Mouse (Mus musculus): ENCODE results near the gene Slc45a1. TPM values are rescaled to one million over a fixed set of nuclear protein-coding genes. Genes with fewer than 3 reads are reported as not detected.

Gene Slc45a1
- polyA plus RNA-seq, 1 experiment from 2014 or later = 0.70 TPM

GRCm38 (mm10) chr4:150588300-150588621, 63.7 kb downstream of the Slc45a1 start:
- Histone ChIP-seq H3K9ac (replicated peaks) (no peak overlapping the region), H3K4me2 (no peak overlapping the region), H3K4me3 (replicated peaks) (no peak overlapping the region), H3K9me3 (no peaks in the 10 kb centered on the region), H3K27me3 (no peaks in the 10 kb centered on the region), H3K4me1 (replicated peaks) (peaks cover 58% of the 10 kb centered on the region), H3K27ac (no peak overlapping the region), H3K36me3 (0 out of 2 replicates have a peak, but pooled peaks cover 3% of the 10 kb centered on the region)
- 84% methylated on average over 2 of the region's 2 CpGs for WGBS
- no peak for ATAC-seq (ENCODE audit: insufficient number of reproducible peaks, insufficient read depth, low FRiP score, low TSS enrichment, low read depth)

DNA sequence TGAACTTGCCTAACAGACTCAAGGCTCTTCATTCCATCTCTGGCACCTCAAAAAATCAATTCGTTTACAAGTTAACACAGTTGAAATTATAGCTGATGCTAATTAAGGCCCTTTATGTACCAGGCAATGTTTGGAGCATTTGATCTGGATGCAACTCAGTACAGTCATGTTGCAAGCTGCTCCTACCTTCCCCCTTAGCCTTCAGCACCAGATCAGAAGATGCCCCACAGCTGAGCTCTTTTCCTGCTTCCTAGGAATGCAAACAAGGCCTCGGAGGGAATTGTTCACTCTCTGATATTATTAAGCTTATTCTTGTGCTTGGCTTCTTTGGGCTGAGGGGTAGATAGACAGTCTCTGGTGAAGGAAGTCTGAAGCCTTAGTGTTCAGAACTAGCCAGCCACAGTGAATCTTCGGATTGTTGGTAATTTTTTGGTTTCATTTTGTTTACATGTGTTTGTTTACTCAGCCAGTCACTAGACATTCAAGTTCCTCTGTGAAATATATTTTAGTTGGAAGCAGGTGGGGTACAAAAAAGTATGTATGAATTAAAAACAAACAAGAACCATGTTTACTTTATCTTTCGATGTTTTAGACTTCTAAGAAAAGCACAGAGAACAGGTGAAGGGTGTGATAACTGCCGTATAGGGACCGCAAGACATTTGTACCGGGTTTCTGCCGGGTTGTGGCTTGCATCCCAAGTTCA, 64.2 kb downstream of the Slc45a1 start:
- 85% methylated on average over 8 of the region's 8 CpGs for WGBS
- Histone ChIP-seq H3K9ac (replicated peaks) (no peak overlapping the region), H3K27ac (peak overlapping the region; percentile 51; the same call in 1 of the 2 replicates), H3K36me3 (0 out of 2 replicates have a peak, but pooled peaks cover 3% of the 10 kb centered on the region), H3K9me3 (no peaks in the 10 kb centered on the region), H3K4me1 (replicated peaks) (peaks cover 63% of the 10 kb centered on the region), H3K4me3 (replicated peaks) (no peak overlapping the region), H3K27me3 (no peaks in the 10 kb centered on the region), H3K4me2 (no peak overlapping the region)
- ATAC-seq (ENCODE audit: insufficient number of reproducible peaks, insufficient read depth, low FRiP score, low TSS enrichment, low read depth) = no peak

DNA sequence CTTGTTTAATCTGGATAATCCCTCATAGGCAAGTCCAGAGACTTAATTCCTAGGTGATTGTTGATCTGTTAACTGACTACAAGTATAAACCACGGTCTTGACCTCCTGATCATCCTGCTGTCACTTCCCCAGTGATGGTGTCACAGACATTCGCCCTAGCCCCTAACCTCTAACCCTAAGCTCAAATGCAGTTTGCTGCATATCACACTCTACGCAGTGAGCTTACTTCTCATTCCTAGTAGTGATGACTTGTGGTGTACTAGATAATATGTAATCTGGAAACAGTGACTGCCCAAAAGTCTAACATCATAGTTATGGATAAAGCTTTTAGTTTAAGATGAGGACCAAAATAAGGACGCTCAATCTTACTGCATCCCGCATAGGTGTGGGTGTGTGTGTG, 65.7 kb downstream of the Slc45a1 start:
- Histone ChIP-seq H3K36me3 (0 out of 2 replicates have a peak, but pooled peaks cover 3% of the 10 kb centered on the region), H3K27me3 (no peaks in the 10 kb centered on the region), H3K9me3 (no peaks in the 10 kb centered on the region), H3K4me1 (replicated peaks) (peaks cover 63% of the 10 kb centered on the region), H3K9ac (replicated peaks) (no peak overlapping the region), H3K27ac (no peak overlapping the region), H3K4me3 (replicated peaks) (no peak overlapping the region), H3K4me2 (no peak overlapping the region)
- WGBS = 94% methylated on average over 5 of the region's 5 CpGs
- no peak for ATAC-seq (ENCODE audit: insufficient number of reproducible peaks, insufficient read depth, low FRiP score, low TSS enrichment, low read depth)

DNA sequence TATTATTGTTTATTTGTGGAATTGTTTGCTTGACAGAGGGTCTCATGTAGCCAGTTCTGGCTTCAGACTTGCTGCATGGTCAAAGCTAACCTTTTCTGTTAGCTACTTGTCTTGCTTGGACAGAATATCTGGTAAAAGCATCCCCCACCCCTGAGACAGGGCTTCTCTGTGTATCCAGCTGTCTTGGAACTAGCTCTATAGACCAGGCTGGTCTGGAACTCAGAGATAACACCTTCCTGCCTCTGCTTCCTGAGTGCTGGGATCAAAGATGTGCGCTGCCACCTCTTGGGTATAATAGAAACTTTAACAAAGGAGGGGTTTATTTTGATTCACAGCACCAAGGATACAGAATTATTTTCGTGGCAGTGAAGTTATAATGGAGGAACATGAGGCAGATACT, 66.2 kb downstream of the Slc45a1 start:
- H3K4me3 ChIP-seq (replicated peaks) = no peak overlapping the region
- no peaks in the 10 kb centered on the region for H3K9me3 ChIP-seq
- H3K4me1 ChIP-seq (replicated peaks) = peaks cover 63% of the 10 kb centered on the region
- no peak overlapping the region for H3K27ac ChIP-seq
- no peak for ATAC-seq (ENCODE audit: insufficient number of reproducible peaks, insufficient read depth, low FRiP score, low TSS enrichment, low read depth)
- 0 out of 2 replicates have a peak, but pooled peaks cover 3% of the 10 kb centered on the region for H3K36me3 ChIP-seq
- no peak overlapping the region for H3K4me2 ChIP-seq
- WGBS = 90% methylated on average over 2 of the region's 2 CpGs
- H3K9ac ChIP-seq (replicated peaks) = no peak overlapping the region
- no peaks in the 10 kb centered on the region for H3K27me3 ChIP-seq

DNA sequence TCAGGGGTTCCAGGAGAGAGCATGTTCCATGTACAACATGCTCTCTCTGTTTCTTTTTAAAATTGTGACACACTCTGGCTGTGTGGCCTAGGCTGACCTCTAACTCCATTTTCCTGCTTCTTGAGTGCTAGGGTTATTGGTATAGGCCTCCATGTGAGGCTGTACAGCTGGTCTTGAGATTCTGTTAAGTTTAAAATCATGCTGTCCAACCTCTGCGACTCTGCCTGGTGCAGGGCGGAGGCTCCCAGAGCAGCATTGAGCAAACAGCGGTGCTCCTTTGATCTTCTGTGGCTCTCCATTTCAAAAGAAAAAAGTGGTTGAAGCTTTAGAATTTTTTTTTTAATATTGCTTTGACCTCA, 68.2 kb downstream of the Slc45a1 start:
- 0 out of 2 replicates have a peak, but pooled peaks have one; percentile 28 for ATAC-seq (ENCODE audit: insufficient number of reproducible peaks, insufficient read depth, low FRiP score, low TSS enrichment, low read depth)
- Histone ChIP-seq H3K36me3 (0 out of 2 replicates have a peak, but pooled peaks cover 3% of the 10 kb centered on the region), H3K4me2 (peak overlapping the region; percentile 37), H3K4me1 (replicated peaks) (peaks cover 53% of the 10 kb centered on the region), H3K27ac (peak overlapping the region; percentile 93), H3K9me3 (no peaks in the 10 kb centered on the region), H3K4me3 (replicated peaks) (no peak overlapping the region), H3K9ac (replicated peaks) (no peak overlapping the region), H3K27me3 (no peaks in the 10 kb centered on the region)
- WGBS = 50% methylated on average over 3 of the region's 3 CpGs

DNA sequence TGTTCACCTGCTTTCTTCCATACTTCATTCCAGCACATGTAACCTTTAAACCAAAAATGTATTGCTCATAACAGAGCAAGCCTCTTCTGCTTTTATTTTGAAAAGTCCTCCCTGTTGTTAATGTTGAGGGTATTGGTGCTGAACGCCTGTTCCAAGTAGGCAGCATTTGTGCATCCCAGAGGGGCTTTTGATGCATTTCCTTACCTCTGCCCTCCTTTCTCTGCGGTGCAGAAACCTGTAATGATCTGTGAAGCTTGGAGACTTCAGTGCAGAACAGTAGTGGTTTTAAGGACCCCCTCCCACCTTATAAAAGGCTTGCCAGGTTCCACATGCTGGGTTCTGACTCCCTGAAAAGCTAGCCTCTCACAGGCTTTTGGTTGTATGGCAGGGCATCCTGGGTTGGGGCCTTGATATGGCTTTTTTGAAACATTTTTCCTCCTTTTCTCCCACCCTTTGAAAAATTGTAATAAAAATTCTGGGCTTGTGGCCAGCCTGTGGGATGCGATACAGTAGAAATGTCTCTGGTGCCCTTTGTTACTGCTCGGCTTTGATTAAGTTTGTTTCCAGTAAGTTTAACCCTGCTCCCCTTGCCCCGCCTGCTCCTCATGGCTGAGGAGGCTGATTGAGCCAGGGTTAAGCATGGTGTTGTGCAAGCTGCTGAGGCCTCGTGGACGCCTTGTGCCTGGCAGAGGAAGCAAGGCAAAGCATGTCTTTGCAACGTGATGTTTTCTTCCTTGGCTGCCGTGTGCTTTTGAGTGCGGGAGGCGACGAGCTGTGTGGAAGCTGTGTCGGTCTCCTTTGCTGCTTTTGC, 68.8 kb downstream of the Slc45a1 start:
- ATAC-seq (ENCODE audit: insufficient number of reproducible peaks, insufficient read depth, low FRiP score, low TSS enrichment, low read depth) = peak; percentile 76
- Histone ChIP-seq H3K27me3 (no peaks in the 10 kb centered on the region), H3K36me3 (0 out of 2 replicates have a peak, but pooled peaks cover 3% of the 10 kb centered on the region), H3K4me1 (replicated peaks) (peaks cover 53% of the 10 kb centered on the region), H3K27ac (peak overlapping the region; percentile 93), H3K9me3 (no peaks in the 10 kb centered on the region), H3K4me2 (peak overlapping the region; percentile 37), H3K9ac (replicated peaks) (no peak overlapping the region), H3K4me3 (replicated peaks) (no peak overlapping the region)
- WGBS = 27% methylated on average over 13 of the region's 13 CpGs

GRCm38 (mm10) chr4:150581931-150582723, 69.8 kb downstream of the Slc45a1 start:
- H3K4me1 ChIP-seq (replicated peaks) = peaks cover 47% of the 10 kb centered on the region
- H3K9me3 ChIP-seq = no peaks in the 10 kb centered on the region
- no peak overlapping the region for H3K9ac ChIP-seq (replicated peaks)
- no peak overlapping the region for H3K4me3 ChIP-seq (replicated peaks)
- ATAC-seq (ENCODE audit: insufficient number of reproducible peaks, insufficient read depth, low FRiP score, low TSS enrichment, low read depth) = no peak
- H3K36me3 ChIP-seq = 0 out of 2 replicates have a peak, but pooled peaks cover 3% of the 10 kb centered on the region
- WGBS = 75% methylated on average over 10 of the region's 10 CpGs
- H3K4me2 ChIP-seq = no peak overlapping the region
- H3K27me3 ChIP-seq = no peaks in the 10 kb centered on the region
- peak overlapping the region; percentile 93 for H3K27ac ChIP-seq

Other genes with a start within 250 kb of the Slc45a1 start
- 25.7 and 29.0 TPM in 2 replicates for gene Errfi1, start 201.7 kb upstream of the Slc45a1 start, polyA plus RNA-seq (2016; fragmentation: Nextera tagmentation; extraction: Ambion mirVana)